Mouse (Mus musculus) central nervous system, embryonic 18 days (tissue): ENCODE measurements around the gene Bglap2. TPM values are rescaled to one million over a fixed set of nuclear protein-coding genes. Genes with fewer than 3 reads are reported as not detected.

Experiments used
- polyA plus RNA-seq: library from polyadenylated mRNA; depleted of rRNA; stranded (reverse); fragments of >200 nt; gene quantifications from 2 replicates; pipeline ENCODE4 v1.2.3, GENCODE M21; 2012; rRNA removed

The Bglap2 gene
- 1.0 and 7.1 TPM in 2 replicates for polyA plus RNA-seq

DNA sequence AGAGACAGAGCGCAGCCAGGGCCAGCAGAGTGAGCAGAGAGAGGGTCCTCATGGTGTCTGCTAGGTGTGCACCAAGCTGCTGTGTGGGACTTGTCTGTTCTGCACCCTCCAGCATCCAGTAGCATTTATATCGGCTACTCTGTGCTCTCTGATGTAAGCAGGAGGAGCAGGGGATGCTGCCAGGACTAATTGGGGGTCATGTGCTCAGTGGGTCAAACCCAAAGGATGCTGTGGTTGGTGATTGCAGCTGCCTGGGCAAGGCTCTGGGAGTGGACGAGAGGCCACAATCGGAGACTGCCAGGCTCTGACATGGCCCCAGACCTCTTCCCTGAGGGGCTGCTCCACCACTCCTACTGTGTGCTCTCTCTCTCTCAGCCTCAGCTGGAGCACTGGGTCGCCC is at the start of gene Bglap2:
TSS of gene Bglap2 (minus strand) at position 101 of the 400 bp plus-strand sequence.

DNA sequence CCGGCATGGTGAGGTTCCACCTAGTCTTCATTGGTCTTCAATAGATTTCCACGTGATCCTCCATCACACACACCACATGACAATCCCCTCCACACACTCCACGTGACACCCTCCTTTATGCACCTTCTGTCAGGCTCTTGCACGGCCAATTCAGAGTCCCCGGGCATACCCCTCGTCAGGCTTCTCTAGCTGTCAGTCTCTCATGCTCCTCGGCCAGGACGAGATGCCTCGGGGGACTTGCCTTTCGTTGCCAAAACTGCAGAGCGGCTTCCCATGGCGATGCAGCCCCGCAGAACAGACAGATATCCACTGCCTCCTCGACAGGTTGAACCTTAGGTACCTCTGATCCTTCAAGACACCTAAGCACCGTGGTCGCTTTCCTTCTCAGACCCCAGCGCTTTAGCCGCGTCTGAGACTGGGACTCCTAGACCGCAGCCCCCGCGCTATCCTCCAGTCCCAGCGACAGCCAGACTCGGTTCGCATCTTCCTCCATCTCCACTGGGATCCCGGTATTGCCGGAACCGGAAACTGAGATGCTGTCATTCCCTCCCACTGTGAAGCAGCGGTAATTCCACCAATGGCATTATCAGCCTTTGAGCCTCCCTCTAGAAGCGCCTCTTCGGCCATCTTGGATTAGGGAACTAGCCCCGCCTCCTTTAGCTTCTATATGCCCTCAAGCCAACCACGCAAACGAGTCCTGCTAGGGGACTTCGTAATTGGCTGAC is 46.3 kb upstream of the Bglap2 start, which contains the start of gene Slc25a44:
TSS of gene Slc25a44 (minus strand) at position 535 of the 725 bp plus-strand sequence.

DNA sequence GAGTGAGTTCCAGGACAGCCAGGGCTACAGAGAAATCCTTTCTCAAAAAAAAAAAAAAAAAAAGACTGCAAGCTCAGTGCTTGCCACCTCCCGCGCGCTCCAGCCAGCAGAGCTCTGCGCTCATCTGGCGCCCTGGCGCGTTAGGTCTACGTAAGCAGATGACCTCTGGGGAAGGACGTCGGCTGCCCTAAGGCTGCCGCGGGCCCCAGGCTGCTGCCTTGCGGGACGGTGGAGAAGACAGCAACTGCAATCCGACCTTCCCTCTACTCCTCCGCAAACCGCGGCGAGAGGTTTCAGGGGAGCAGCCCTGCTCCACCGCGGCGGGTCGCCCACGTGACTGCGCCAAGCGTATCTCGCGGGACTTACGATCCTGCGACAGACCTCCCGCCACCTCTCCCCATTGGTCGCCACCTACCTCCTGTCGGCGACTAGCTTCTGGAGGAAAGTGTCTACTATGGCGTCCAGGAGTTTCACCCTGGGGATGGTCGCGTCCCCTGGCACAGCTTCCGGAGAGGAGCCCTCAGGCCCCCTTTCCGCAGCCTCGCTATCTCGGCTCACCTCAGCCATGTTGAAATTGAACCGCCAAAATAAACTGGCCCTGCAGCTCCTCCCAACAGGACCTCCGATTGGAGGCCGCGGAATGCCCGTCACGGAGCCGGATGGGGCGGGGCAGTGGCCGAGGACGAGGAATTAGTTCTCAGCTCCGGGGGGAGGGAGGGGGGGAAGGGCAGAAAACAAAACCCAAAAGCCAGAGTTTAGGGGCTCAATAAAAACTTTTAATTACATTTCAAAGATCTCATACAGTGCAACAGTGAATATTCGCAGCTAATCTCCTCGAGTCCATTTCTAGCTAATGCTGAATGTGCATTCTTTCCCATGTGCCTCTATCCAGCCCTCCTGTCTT is 31.5 kb upstream of the Bglap2 start, which contains the start of gene Pmf1:
TSS of gene Pmf1 (minus strand) at position 591 of the 904 bp plus-strand sequence.

DNA sequence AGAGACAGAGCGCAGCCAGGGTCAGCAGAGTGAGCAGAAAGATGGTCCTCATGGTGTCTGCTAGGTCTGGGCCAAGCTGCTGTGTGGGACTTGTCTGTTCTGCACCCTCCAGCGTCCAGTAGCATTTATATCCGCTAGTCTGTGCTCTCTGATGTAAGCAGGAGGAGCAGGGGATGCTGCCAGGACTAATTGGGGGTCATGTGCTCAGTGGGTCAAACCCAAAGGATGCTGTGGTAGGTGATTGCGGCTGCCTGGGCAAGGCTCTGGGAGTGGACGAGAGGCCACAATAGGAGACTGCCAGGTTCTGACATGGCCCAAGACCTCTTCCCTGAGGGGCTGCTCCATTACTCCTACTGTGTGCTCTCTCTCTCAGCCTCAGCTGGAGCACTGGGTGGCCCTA is 5.9 kb upstream of the Bglap2 start, which contains the start of gene Bglap:
TSS of gene Bglap (minus strand) at position 101 of the 400 bp plus-strand sequence.

DNA sequence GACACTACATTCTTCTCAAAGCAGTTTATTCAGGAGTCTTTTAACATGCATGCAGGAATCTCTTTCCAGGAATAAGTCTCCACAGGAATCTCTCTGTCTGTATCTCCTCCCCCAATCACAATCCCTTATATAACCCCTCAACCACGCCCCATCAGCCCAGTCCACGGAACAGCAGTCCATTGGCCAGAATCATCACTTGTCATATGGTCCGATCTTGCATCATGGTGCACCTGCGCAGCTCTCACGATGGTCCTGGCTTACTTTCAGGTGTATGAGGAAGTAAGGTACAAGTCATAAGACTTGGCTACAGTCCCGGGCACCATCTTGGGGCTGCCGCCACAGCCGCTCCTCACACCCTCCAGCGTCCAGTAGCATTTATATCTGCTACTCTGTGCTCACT is 5.9 kb downstream of the Bglap2 start, which contains the start of gene Bglap3:
TSS of gene Bglap3 (minus strand) at position 101 of the 400 bp plus-strand sequence.

DNA sequence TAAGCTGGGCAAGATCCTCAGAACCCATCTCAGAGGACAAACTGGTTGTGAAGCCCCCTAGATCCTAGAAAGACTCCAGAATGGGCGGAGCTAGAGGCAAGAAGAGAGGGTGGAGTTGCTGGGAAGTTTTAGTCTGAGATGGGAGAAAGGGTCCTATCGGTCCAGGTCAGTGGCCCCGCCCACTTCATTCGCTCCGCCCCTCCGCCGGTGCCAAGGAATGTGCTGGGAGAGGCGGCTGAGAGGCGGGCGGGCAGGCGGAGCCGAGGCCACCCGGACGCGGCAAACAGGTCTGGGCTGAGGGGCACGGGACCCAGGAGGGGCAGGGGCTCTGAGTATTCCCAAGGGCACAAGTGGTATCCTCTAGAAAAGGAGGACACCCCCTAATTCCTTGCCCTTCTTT is 14.2 kb downstream of the Bglap2 start, which contains the start of gene Paqr6:
TSS of gene Paqr6 (plus strand) at position 248 of the 400 bp plus-strand sequence.

DNA sequence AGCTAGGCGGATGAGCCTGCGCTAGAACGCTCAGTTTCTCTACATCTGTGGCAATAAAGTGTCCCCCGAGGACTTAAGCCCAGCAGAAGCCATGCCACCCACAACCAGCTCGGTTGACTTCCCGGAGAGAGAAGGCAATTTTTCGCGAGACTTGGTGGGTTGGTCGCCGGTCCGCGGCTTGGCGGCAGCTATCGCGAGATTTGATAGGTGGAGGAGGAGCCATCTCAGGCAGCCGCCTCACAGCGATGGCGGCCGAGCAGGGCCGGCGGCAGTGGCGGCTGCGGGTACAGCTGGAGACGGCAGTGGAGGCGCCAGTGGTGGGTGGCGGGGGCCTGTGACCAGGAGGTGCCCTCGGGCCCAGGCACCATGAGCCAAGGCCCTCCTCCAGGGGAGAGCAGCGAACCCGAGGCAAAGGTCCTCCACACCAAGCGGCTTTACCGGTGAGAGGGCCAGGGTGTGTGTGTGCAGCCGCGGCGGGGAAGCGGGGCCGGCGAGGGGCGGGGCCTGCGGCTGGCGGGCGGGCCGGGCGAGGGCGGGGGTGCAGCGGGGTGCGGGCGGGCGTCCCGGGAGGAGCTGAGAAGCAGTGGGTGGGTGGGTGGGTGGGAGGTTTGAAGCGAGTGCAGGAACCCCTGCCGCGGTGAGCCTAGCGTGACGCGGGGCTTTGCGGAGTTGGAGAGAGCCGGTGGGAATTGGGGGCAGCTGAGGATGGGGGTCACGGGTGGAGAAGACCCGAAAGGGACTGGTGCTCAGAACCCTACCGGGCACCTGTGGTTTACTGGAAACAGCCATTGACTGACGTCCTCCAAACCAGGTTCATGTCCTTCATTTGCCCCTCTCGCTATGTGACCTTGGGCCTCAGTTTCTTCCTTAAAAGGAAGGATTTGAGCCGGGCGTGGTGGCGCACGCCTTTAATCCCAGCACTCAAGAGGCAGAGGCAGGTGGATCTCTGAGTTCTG is 42.2 kb downstream of the Bglap2 start, which contains the start of the genes Tmem79 and Smg5:
TSS of gene Tmem79 (minus strand) at position 91 of the 956 bp plus-strand sequence.
TSS of gene Smg5 (plus strand) at position 203 of the 956 bp plus-strand sequence.

Other genes starting within 250 kb of the Bglap2 start
- gene Mef2d, start 236.3 kb downstream of the Bglap2 start, polyA plus RNA-seq, result 45.6 and 57.2 TPM in 2 replicates
- 0.06 and 0.17 TPM in 2 replicates for gene Rhbg, start 124.0 kb downstream of the Bglap2 start, polyA plus RNA-seq
- gene Gm38392, start 91.5 kb downstream of the Bglap2 start, polyA plus RNA-seq, result 0.14 TPM in 1 of 2 replicates, not detected in the other
- 4.0 and 6.2 TPM in 2 replicates for gene Tsacc, start 81.7 kb downstream of the Bglap2 start, polyA plus RNA-seq
- 313 and 317 TPM in 2 replicates for gene Cct3, start 81.6 kb downstream of the Bglap2 start, polyA plus RNA-seq
- gene Glmp, start 53.7 kb downstream of the Bglap2 start, polyA plus RNA-seq, result 54.1 and 56.2 TPM in 2 replicates
- 0.82 and 0.94 TPM in 2 replicates for gene Tmem79, start 42.6 kb downstream of the Bglap2 start, polyA plus RNA-seq
- 90.2 and 90.7 TPM in 2 replicates for gene Smg5, start 42.4 kb downstream of the Bglap2 start, polyA plus RNA-seq
- gene Paqr6, start 14.1 kb downstream of the Bglap2 start, polyA plus RNA-seq, result 3.1 and 3.4 TPM in 2 replicates
- gene Bglap3, start 6.0 kb downstream of the Bglap2 start, polyA plus RNA-seq, result 0.09 and 0.15 TPM in 2 replicates
- gene Bglap, start 5.8 kb upstream of the Bglap2 start, polyA plus RNA-seq, result 0.56 and 7.4 TPM in 2 replicates
- 21.8 and 23.7 TPM in 2 replicates for gene Pmf1, start 31.6 kb upstream of the Bglap2 start, polyA plus RNA-seq
- gene Slc25a44, start 46.4 kb upstream of the Bglap2 start, polyA plus RNA-seq, result 41.3 and 42.5 TPM in 2 replicates
- gene Sema4a, start 82.5 kb upstream of the Bglap2 start, polyA plus RNA-seq, result 54.7 and 57.7 TPM in 2 replicates
- gene Lmna, start 131.3 kb upstream of the Bglap2 start, polyA plus RNA-seq, result 40.9 and 46.3 TPM in 2 replicates
- gene Mex3a, start 153.7 kb upstream of the Bglap2 start, polyA plus RNA-seq, result 54.4 and 59.6 TPM in 2 replicates
- gene Rab25, start 169.6 kb upstream of the Bglap2 start, polyA plus RNA-seq, result 0.27 and 0.47 TPM in 2 replicates
- 149 and 155 TPM in 2 replicates for gene Lamtor2, start 174.4 kb upstream of the Bglap2 start, polyA plus RNA-seq
- gene Ubqln4, start 175.1 kb upstream of the Bglap2 start, polyA plus RNA-seq, result 89.7 and 95.0 TPM in 2 replicates
- 175 and 179 TPM in 2 replicates for gene Ssr2, start 197.2 kb upstream of the Bglap2 start, polyA plus RNA-seq
- gene Arhgef2, start 227.3 kb upstream of the Bglap2 start, polyA plus RNA-seq, result 74.7 and 92.8 TPM in 2 replicates